Comparison of ENCODE assay signal across 16 mouse cellular contexts in genomic region chr5:122802706-122803105, GRCm38 (mm10). TPM values are rescaled to one million over a fixed set of nuclear protein-coding genes. Genes with fewer than 3 reads are reported as not detected.
DNase-seq lines count a peak whose midpoint lies in the region; ATAC-seq lines count a peak whose summit lies in the region.
"Had no signal": no experiment of that assay in that cellular context is flagged by ENCODE, and none has a peak within 500 bp of the region (broad histone marks: within the 10 kb centered on the region; RNA-seq: fewer than 3 reads in every experiment).

No protein-coding gene starts in this region.

- no peak overlapping the region for H3K4me3 ChIP-seq in heart, embryonic 13.5 days
- no peak overlapping the region for H3K4me3 ChIP-seq in limb, embryonic 13.5 days
- no peak overlapping the region for H3K4me3 ChIP-seq in limb, embryonic 10.5 days
- H3K4me3 ChIP-seq in embryonic facial prominence, embryonic 15.5 days (replicated peaks): no peak overlapping the region
- H3K4me3 ChIP-seq: forebrain, embryonic 10.5 days; neural tube, embryonic 15.5 days had no signal

- no peak for DNase-seq in heart, adult 18-20 months
- DNase-seq in limb, embryonic 10.5 days (ENCODE audit: low spot score): no peak
- peak; percentile 70 for DNase-seq in kidney, postnatal 14 days
- no peak for DNase-seq in left cerebral cortex, adult 18-20 months (ENCODE audit: low spot score in 2 of 2)
- no peak for DNase-seq in cerebellum, adult 9-10 months
- DNase-seq: adrenal gland, adult 8-10 months; cerebellum, adult 9-11 months; gastrocnemius, postnatal 36 days; lung, embryonic 14.5 days; right cerebral cortex, adult 18-20 months; thymus, adult 2 months had no signal

- no peak overlapping the region for H3K9ac ChIP-seq in heart, embryonic 13.5 days
- H3K9ac ChIP-seq in limb, embryonic 13.5 days: 0 out of 2 replicates have a peak overlapping the region, but pooled peaks have one; percentile 14
- H3K9ac ChIP-seq in embryonic facial prominence, embryonic 15.5 days: no peak overlapping the region
- H3K9ac ChIP-seq: lung, embryonic 14.5 days; neural tube, embryonic 15.5 days had no signal

- 66% methylated on average over 9 of the region's 9 CpGs for WGBS in heart, embryonic 13.5 days
- WGBS in limb, embryonic 13.5 days: 53% methylated on average over 9 of the region's 9 CpGs
- whole genome bisulfite sequencing in limb, embryonic 10.5 days: 77% methylated on average over 9 of the region's 9 CpGs
- 38% methylated on average over 9 of the region's 9 CpGs for WGBS in embryonic facial prominence, embryonic 15.5 days

- peaks cover 100% of the 10 kb centered on the region for H3K36me3 ChIP-seq in heart, embryonic 13.5 days
- H3K36me3 ChIP-seq in limb, embryonic 13.5 days: peaks cover 99% of the 10 kb centered on the region
- H3K36me3 ChIP-seq in limb, embryonic 10.5 days: peaks cover 100% of the 10 kb centered on the region
- H3K36me3 ChIP-seq in embryonic facial prominence, embryonic 15.5 days: peaks cover 95% of the 10 kb centered on the region

- H3K27me3 ChIP-seq in heart, embryonic 13.5 days (replicated peaks): no peaks in the 10 kb centered on the region
- no peaks in the 10 kb centered on the region for H3K27me3 ChIP-seq in limb, embryonic 13.5 days
- no peaks in the 10 kb centered on the region for H3K27me3 ChIP-seq in limb, embryonic 10.5 days (ENCODE audit: low read depth, poor library complexity, severe bottlenecking)
- H3K27me3 ChIP-seq in embryonic facial prominence, embryonic 15.5 days: no peaks in the 10 kb centered on the region
- H3K27me3 ChIP-seq: neural tube, embryonic 15.5 days had no signal

- H3K4me2 ChIP-seq in heart, embryonic 13.5 days: no peak overlapping the region
- no peak overlapping the region for H3K4me2 ChIP-seq in limb, embryonic 13.5 days (replicated peaks)
- H3K4me2 ChIP-seq in embryonic facial prominence, embryonic 15.5 days (replicated peaks): no peak overlapping the region
- H3K4me2 ChIP-seq: lung, embryonic 14.5 days; neural tube, embryonic 15.5 days had no signal

- H3K4me1 ChIP-seq in heart, embryonic 13.5 days: peaks cover 55% of the 10 kb centered on the region
- peaks cover 8% of the 10 kb centered on the region; the same call in 1 of the 2 replicates for H3K4me1 ChIP-seq in limb, embryonic 13.5 days
- H3K4me1 ChIP-seq in limb, embryonic 10.5 days: no peaks in the 10 kb centered on the region
- H3K4me1 ChIP-seq in embryonic facial prominence, embryonic 15.5 days: peaks cover 44% of the 10 kb centered on the region
- H3K4me1 ChIP-seq: forebrain, embryonic 10.5 days had no signal

- no peak for ATAC-seq in heart, embryonic 13.5 days (ENCODE audit: extremely low read depth, insufficient number of reproducible peaks, low FRiP score, low TSS enrichment)
- ATAC-seq in limb, embryonic 13.5 days (ENCODE audit: low FRiP score, low read depth): no peak
- peak; percentile 48; the same call in 1 of the 2 replicates for ATAC-seq in embryonic facial prominence, embryonic 15.5 days (ENCODE audit: insufficient number of reproducible peaks, low FRiP score, low TSS enrichment, low read depth)

- no peaks in the 10 kb centered on the region for H3K9me3 ChIP-seq in heart, embryonic 13.5 days
- no peaks in the 10 kb centered on the region for H3K9me3 ChIP-seq in limb, embryonic 13.5 days
- H3K9me3 ChIP-seq in limb, embryonic 10.5 days (replicated peaks): no peaks in the 10 kb centered on the region
- no peaks in the 10 kb centered on the region for H3K9me3 ChIP-seq in embryonic facial prominence, embryonic 15.5 days (replicated peaks)
- H3K9me3 ChIP-seq: forebrain, embryonic 10.5 days; neural tube, embryonic 15.5 days had no signal

- peak overlapping the region; percentile 74 for H3K27ac ChIP-seq in heart, embryonic 13.5 days (replicated peaks)
- H3K27ac ChIP-seq in limb, embryonic 13.5 days: no peak overlapping the region
- H3K27ac ChIP-seq in limb, embryonic 10.5 days: no peak overlapping the region
- H3K27ac ChIP-seq in embryonic facial prominence, embryonic 15.5 days (replicated peaks): peak overlapping the region; percentile 8; the same call in 1 of the 2 replicates
- H3K27ac ChIP-seq: forebrain, embryonic 10.5 days; neural tube, embryonic 15.5 days had no signal

RNA-seq across cellular contexts. Expression of gene Anapc5, which starts 18.4 kb away (rescaled TPM):
- polyA plus RNA-seq in heart, embryonic 13.5 days (2015; fragmentation: Nextera tagmentation; extraction: Ambion mirVana): 293 and 310 TPM in 2 replicates
- total RNA-seq in heart, adult 18-20 months (2021): 100 to 1,000 TPM; 156 to 162 TPM
- 463 and 482 TPM in 2 replicates for polyA plus RNA-seq in limb, embryonic 13.5 days (2015; fragmentation: Nextera tagmentation; extraction: Ambion mirVana)
- 489 and 505 TPM in 2 replicates for polyA plus RNA-seq in limb, embryonic 10.5 days (2016; fragmentation: Nextera tagmentation; extraction: Ambion mirVana)
- polyA plus RNA-seq in embryonic facial prominence, embryonic 15.5 days (2015; fragmentation: Nextera tagmentation; extraction: Ambion mirVana): 390 and 401 TPM in 2 replicates
- 100 to 1,000 TPM; 212 to 231 TPM for total RNA-seq in left cerebral cortex, adult 18-20 months (2021)

RNA-seq across cellular contexts. Expression of gene Camkk2, which starts 23.5 kb away (rescaled TPM):
- 14.0 and 14.5 TPM in 2 replicates for polyA plus RNA-seq in heart, embryonic 13.5 days (2015; fragmentation: Nextera tagmentation; extraction: Ambion mirVana)
- total RNA-seq in heart, adult 18-20 months (2021): 10 to 100 TPM in 1 of 2 experiments, 1 to 10 TPM in 1; 8.6 to 12.1 TPM
- 36.4 and 38.0 TPM in 2 replicates for polyA plus RNA-seq in limb, embryonic 13.5 days (2015; fragmentation: Nextera tagmentation; extraction: Ambion mirVana)
- polyA plus RNA-seq in limb, embryonic 10.5 days (2016; fragmentation: Nextera tagmentation; extraction: Ambion mirVana): 29.3 and 30.0 TPM in 2 replicates
- polyA plus RNA-seq in embryonic facial prominence, embryonic 15.5 days (2015; fragmentation: Nextera tagmentation; extraction: Ambion mirVana): 38.4 and 38.9 TPM in 2 replicates
- 100 to 1,000 TPM; 192 to 206 TPM for total RNA-seq in left cerebral cortex, adult 18-20 months (2021)

RNA-seq across cellular contexts. Expression of gene Rnf34, which starts 47.1 kb away (rescaled TPM):
- 26.4 and 29.8 TPM in 2 replicates for polyA plus RNA-seq in heart, embryonic 13.5 days (2015; fragmentation: Nextera tagmentation; extraction: Ambion mirVana)
- total RNA-seq in heart, adult 18-20 months (2021): 10 to 100 TPM; 28.8 to 31.7 TPM
- 41.8 and 42.4 TPM in 2 replicates for polyA plus RNA-seq in limb, embryonic 13.5 days (2015; fragmentation: Nextera tagmentation; extraction: Ambion mirVana)
- 42.4 and 49.4 TPM in 2 replicates for polyA plus RNA-seq in limb, embryonic 10.5 days (2016; fragmentation: Nextera tagmentation; extraction: Ambion mirVana)
- polyA plus RNA-seq in embryonic facial prominence, embryonic 15.5 days (2015; fragmentation: Nextera tagmentation; extraction: Ambion mirVana): 32.0 and 36.0 TPM in 2 replicates
- 10 to 100 TPM; 51.9 to 53.3 TPM for total RNA-seq in left cerebral cortex, adult 18-20 months (2021)

Comparison
In these comparisons a context has a peak if more than half of its experiments do, and no peak if none do; other contexts are left out.
1. H3K27ac ChIP-seq: peak in heart, embryonic 13.5 days (single experiment) and embryonic facial prominence, embryonic 15.5 days (single experiment); none in limb, embryonic 13.5 days (single experiment) and limb, embryonic 10.5 days (single experiment).